Mouse (Mus musculus): Measurements from ENCODE around the gene Slc2a13.

DNA sequence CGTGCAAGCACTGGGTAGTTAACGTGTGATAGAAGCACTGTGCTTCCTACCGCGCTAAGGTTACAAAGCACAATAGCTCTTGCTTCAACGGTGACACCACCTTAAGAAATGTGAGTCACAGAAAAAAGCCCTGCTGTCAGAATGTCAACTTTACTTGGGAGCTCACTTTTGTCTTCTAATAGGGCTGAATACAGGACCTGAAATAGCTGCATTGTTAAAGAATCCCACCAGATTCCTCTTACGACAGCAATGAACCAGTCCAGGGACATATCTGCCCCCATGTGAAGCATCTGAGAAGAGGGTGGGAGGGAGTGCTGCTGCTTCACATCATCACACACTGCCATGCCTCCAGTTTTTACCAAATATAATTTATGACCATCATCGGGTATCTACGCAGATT lies 129.6 kb downstream of the Slc2a13 start:
- TF ChIP-seq POLR2A (IDR thresholded peaks at IDR 0.05; ENCODE audit: low read depth, low read length), result no peak
- no peak for TF ChIP-seq CTCF (IDR thresholded peaks at IDR 0.05; ENCODE audit: borderline replicate concordance, insufficient read depth, low read length)

All from embryonic fibroblast, embryonic 13.5 days (primary cell).